Mouse (Mus musculus) urinary bladder, postnatal 4 days (tissue): ENCODE data around the gene Fcmr.

Experiments used
- DNase-seq, 2 experiments: peaks; one replicate each; pipeline ENCODE4 v3.0.0; 2021 to 2022; ENCODE audit warnings: low spot score in 2 of 2

Fcmr gene

GRCm38 (mm10) chr1:130865541-130866221 lies at the start of gene Fcmr:
Fcmr (plus strand) TSS chr1:130865669.
- no peak for DNase-seq

- no peak for DNase-seq
These were observed 45.7 kb upstream of the Fcmr start for GRCm38 (mm10) chr1:130819737-130820136.

- no peak for DNase-seq
These were observed 44.9 kb upstream of the Fcmr start for GRCm38 (mm10) chr1:130820316-130821148.

- no peak for DNase-seq
These were observed 44.4 kb upstream of the Fcmr start for GRCm38 (mm10) chr1:130821149-130821471.

- DNase-seq: no peak
These were observed 43.4 kb upstream of the Fcmr start for GRCm38 (mm10) chr1:130821911-130822625.

GRCm38 (mm10) chr1:130826448-130826847 lies 39.0 kb upstream of the Fcmr start, which contains the start of gene Pigr:
Pigr (plus strand) TSS chr1:130826684.
- no peak for DNase-seq

GRCm38 (mm10) chr1:130828656-130829055 lies 36.8 kb upstream of the Fcmr start:
- DNase-seq: no peak

- no peak for DNase-seq
These were observed 35.3 kb upstream of the Fcmr start for GRCm38 (mm10) chr1:130829906-130830830.

GRCm38 (mm10) chr1:130832230-130833149 lies 33.0 kb upstream of the Fcmr start:
- DNase-seq: no peak

- no peak for DNase-seq
These were observed 30.1 kb upstream of the Fcmr start for GRCm38 (mm10) chr1:130835161-130835936.

- DNase-seq: no peak
These were observed 27.2 kb upstream of the Fcmr start for GRCm38 (mm10) chr1:130838288-130838687.

- DNase-seq: no peak
These were observed 24.7 kb upstream of the Fcmr start for GRCm38 (mm10) chr1:130840599-130841379.

- DNase-seq: no peak
These were observed 23.8 kb upstream of the Fcmr start for GRCm38 (mm10) chr1:130841621-130842020.

- no peak for DNase-seq
These were observed 21.0 kb upstream of the Fcmr start for GRCm38 (mm10) chr1:130844516-130844915.

- no peak for DNase-seq
These were observed 15.8 kb upstream of the Fcmr start for GRCm38 (mm10) chr1:130849530-130850214.

GRCm38 (mm10) chr1:130850405-130850804 lies 15.1 kb upstream of the Fcmr start:
- no peak for DNase-seq

- DNase-seq: no peak
These were observed 10.7 kb upstream of the Fcmr start for GRCm38 (mm10) chr1:130854819-130855218.

- DNase-seq: no peak
These were observed 9.7 kb upstream of the Fcmr start for GRCm38 (mm10) chr1:130855723-130856122.
